Mouse (Mus musculus): Measurements from ENCODE around the gene Grm8.
"Not testable (repeated sequence)": the region's sequence is repeated elsewhere in the genome, so short reads cannot be mapped to it uniquely, and the experiment has no call there.

- not testable (repeated sequence) for TF ChIP-seq CTCF (IDR thresholded peaks at IDR 0.05; ENCODE audit: low read depth, low read length); POLR2A (IDR thresholded peaks at IDR 0.05; ENCODE audit: extremely low read depth, insufficient read depth, low read length)
Observed at GRCm38 (mm10) chr6:27819735-27820134, 315.2 kb downstream of the Grm8 start.

Measured in liver, adult 2 months (tissue).